Mouse (Mus musculus): ENCODE data around the gene Med21.

Med21 gene

DNA sequence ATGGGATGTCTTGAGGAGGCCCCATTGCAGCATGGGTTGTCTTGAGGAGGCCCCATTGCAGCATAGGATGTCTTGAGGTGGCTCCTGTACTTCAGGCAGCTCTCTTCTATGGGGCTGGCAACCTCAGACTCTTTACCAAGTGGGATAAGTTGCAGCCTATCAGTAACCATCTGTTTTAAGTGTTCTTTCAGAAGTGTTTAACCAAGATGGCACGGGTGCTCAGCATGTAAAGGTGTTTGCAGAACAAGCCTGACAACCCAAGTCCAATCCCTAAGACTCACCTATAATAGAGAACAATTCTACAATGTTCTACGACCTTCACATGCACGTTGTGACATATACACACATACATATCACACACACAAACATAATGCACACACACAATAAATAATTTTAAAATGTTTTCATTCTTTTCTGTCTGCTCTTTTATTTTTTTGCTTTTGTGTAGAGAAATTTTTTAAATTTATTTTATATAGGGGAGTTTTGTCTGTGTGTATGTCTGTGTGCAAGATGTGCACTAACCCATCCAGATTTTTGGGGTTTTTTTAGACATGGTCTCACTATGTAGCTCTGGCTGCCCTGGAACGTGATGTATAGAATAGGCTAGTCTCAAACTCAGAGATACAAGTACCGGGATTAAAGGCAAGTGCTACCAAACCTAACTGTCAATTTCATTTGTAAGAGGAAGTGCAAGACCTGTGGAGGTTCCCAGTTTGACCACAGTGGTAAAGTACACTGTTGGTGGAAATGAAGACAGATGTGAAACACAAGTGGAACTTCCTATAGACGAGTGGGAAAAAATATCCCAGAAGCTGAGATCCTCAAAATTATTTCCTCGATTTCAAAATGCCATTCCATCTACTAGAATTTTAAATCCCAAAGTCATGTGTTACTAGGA lies 2.0 kb upstream of the Med21 start:
- no peak for DNase-seq (ENCODE audit: low read depth, low spot score)

DNA sequence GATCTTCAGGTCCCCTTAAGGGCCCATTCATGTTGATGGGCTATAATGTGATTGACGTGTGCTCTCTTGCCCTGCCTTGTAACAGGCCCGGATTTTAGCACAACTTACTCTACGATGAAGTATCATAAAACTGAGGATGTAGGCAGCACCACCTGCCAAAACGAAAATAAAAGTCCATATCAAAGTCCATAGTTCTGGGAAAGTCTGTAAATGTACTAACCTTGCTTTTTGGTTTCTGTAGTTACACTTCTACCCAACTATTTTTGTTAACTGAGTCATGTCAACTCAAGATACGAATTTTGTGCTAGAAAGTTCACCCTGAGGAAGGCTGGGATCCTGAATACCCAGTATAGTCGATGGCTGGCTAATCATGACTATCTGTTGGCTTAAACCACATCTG lies 1.4 kb upstream of the Med21 start:
- DNase-seq (ENCODE audit: low read depth, low spot score), result no peak

DNA sequence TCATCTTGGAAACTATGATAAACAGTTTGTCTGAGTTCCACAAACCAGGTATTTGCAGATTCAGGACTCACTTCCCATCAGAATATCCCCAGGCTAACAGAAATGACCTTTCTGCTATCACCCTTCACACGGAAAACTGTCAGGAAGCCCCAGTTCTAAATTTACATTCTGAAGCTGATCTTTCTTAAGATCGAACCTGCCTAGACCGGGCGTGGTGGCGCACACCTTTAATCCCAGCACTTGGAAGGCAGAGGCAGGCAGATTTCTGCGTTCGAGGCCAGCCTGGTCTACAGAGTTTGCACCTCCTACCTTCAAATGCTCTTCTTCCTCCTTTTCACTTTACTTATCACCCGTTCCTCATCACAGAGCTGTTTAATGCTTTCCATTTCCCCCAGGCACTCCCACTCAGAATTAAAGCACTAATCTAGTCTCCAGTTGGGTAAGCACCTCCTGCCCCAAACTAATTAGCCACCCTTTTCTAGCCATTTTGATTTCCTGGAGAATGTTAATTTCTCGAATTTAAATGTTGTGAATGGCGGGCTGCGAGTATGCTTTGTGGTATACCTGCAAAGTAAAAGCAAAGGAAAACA lies 631 bp upstream of the Med21 start:
- peak; percentile 50 for DNase-seq (ENCODE audit: low read depth, low spot score)

DNA sequence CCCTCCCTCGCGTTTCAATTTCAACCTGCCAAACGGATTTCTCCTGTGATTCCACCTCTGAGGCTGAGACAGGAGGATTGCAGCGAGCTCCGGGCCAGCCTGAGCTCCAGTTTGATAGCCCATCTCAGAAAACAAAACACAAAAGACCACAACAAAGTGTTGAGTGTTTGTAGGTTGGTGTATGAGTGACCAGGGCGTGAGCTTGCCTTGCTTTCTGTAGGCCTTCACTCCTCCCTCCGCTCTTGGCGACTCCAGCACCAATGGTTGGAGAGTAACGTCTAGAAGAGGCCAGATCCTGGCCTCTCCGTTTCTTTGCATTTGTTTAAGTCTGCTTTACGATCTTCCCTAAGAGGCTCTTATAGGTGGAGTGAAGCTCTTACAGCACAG lies 830 bp downstream of the Med21 start:
- DNase-seq (ENCODE audit: low read depth, low spot score), result peak; percentile 70

DNA sequence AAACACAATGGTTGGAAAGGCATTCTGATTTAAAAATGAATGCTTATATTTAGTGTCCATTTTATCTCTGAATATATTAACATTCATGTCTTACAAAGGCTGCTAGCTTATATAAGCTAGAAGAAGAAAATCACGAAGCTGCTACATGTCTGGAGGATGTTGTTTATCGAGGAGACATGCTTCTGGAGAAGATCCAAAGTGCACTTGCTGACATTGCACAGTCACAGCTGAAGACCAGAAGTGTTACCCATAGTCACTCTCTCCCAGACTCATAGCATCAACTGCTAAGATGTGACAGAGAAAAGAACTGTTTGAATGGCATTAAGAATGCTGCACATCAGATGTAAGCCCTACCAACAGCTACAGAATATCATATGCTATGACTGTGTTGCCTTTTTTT lies 7.7 kb downstream of the Med21 start:
- no peak for DNase-seq (ENCODE audit: low read depth, low spot score)

DNA sequence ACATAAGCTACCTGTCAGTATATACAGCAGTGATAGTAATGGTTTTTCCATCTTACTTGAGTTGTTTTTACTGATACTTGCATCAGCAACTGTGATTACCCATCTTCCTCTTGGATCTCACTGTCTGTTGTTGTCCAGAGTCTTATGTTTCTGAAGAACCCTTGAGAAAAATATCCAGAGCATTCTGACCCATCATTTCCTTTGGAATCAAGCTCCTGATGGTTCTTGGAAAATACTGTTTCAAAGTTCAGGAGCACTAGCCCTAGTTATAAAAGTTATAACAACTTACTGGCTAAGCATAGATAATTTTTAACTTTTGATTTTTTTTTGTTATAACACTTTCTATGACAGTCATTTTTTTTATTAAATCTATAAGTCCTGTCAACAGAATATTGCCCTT lies 9.1 kb downstream of the Med21 start:
- DNase-seq (ENCODE audit: low read depth, low spot score), result no peak

DNA sequence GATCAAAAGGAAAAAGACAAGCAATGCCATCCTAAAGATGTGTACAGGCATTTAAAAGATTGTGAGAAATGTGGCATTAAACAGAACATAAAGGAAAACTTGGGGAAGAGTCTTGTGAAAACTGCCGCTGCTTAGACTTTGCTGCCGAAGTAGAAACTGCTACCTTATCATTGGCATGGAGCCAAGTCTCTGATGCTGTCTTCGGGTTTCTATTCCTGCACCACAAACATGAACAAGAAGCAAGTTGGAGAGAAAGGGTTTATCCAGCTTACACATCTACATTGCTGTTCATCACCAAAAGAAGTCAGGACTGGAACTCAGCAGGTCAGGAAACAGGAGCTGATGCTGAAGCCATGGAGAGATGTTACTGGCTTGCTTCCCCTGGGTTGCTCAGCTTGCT lies 10.8 kb downstream of the Med21 start:
- DNase-seq (ENCODE audit: low read depth, low spot score), result no peak

DNA sequence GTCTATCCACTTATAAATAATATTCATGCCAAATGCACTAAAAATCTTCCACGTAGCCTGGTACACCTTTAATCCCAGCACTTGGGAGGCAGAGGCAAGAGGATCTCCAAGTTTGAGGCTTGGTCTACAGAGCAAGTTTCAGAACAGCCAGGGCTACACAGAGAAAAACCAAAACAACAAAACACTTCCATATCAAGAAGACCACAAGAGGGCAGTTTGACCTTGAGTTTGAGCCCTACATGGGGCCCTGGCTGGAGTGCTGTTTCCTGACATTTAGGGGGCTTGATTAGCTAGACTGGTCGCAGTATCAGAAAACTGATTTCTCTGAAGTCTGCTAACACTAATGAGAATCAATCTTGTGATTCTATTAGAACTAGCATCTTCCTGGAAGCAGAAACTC lies 18.2 kb downstream of the Med21 start:
- DNase-seq (ENCODE audit: low read depth, low spot score), result no peak

DNA sequence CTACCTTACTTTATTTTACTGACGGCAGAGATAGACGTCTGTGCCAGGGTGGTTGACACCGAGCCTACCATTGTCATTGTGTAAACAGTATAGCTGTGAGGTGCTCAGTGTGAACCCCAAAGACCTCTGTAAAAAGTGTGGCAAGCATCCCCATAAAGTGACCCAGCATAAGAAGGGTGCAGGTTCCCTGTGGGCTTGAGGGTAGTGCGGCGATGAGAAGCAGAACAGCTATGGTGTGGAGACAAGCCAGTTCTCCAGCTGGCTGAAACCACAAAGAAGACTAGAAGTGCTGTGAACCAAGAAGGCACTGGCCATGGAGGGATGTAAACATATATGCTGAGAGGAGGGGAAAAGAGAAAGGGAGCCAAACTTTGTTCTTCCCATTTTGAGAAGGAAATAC lies 19.3 kb downstream of the Med21 start:
- no peak for DNase-seq (ENCODE audit: low read depth, low spot score)

DNA sequence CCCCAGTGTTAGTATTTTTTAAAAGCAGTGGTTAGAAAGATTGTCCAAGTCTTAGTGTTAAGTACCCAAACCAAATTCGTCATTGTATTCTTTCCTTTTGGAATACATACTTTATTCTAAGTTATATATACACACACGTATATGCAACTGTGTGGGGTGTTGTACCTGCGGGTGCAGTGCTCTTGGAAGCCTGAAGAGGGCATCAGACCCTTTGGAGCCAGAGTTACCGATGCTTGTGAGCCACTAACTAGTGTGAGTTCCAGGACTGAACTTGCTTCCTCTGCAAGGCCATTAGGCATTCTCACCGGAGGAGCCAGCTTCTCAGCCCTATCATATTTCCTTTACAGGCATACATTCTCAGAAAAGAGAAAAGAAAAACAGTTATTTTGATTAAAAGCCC lies 20.3 kb downstream of the Med21 start:
- DNase-seq (ENCODE audit: low read depth, low spot score), result peak; percentile 71

DNA sequence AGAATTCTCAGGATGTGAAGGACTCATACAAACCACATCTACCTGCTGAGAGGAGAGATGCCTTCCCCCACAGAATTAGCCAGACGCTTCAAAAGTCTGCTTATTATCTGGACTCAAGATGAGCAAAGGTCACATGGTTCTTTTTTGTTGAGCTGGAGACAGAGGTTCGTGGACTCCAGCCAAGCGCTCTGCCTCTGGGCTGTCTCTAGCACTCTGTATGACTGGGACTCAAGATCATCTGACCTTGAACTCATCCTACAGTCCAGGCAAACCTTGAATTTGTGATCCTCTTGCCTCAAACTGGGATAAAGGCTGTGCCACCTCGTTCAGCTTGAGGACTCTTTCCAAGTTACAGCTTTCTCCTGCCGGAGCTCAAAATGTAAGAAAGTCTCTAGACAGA lies 21.8 kb downstream of the Med21 start:
- no peak for DNase-seq (ENCODE audit: low read depth, low spot score)

DNA sequence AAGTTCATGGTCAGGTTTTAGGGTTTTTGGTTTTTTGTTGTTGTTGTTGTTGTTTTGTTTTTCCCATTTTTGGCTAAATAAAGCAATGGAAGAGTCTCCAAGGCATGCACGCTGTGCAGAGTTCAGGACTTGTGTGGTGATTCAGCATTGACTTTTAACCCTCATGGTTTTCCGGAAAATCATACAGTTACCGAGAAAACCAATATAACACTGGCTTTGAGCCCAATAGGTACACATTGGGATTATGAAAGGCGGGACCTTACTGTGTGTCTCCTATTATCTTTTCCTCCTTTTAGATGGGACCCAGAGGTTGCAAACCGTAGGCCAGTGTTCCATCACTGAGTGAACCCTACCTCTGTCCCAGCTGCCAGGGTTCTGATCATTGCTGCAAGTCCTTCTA lies 22.6 kb downstream of the Med21 start:
- no peak for DNase-seq (ENCODE audit: low read depth, low spot score)

DNA sequence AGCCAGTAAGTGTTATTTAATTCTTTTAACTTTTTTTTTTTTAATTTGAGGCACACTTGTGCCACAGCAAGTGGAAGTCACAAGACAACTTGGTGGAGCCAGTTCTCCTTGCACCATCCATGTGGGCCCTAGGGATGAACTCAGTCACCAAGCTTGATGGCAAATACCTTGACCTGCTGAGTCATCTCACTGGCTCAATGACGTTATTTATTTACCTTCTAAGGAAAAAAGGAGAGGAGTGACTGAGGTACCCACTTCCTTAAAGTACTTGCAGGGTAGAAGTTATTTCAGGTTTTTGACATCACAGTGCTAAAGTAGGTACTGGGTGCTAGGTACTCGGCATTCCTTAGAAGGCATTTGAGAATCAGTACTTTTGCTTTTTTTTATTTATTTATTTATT lies 23.1 kb downstream of the Med21 start:
- no peak for DNase-seq (ENCODE audit: low read depth, low spot score)

DNA sequence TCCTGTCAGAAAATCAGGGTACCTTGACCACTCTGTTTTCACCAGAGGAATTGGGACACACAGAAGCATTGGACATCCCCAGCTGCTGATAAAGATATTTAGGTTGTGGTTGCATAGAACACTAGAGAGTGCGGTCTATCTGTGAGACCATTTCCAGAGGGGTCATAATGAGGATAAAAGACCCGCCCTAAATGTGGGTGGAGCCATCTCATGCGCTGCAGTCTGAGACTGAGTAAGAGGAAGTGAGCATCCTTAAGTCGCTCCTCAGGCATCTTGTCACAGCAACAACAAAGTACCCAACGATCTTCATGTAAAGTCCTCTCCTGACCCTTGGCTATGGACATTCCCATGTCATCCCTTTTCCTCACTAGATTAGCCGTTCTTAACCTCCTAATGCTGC lies 24.5 kb downstream of the Med21 start:
- no peak for DNase-seq (ENCODE audit: low read depth, low spot score)

DNA sequence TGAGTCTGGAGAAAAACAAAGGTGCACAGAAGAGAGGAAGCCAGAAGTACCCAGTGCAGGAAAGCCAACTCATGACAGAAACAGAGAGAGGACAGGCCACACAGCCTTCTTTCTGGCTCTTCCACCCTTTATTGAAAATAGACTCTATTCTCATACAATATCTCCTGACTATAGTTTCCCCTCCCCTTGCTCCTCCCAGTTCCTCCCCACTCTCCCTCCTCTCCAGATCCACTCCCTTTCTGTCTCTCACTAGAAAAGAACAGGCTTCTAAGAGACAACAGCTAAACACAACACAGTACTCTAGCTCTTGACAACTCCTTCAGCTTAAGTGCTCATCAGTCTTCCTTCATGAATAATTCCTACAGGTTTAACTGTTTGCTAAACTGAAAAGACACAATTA lies 26.3 kb downstream of the Med21 start:
- DNase-seq (ENCODE audit: low read depth, low spot score), result no peak

DNA sequence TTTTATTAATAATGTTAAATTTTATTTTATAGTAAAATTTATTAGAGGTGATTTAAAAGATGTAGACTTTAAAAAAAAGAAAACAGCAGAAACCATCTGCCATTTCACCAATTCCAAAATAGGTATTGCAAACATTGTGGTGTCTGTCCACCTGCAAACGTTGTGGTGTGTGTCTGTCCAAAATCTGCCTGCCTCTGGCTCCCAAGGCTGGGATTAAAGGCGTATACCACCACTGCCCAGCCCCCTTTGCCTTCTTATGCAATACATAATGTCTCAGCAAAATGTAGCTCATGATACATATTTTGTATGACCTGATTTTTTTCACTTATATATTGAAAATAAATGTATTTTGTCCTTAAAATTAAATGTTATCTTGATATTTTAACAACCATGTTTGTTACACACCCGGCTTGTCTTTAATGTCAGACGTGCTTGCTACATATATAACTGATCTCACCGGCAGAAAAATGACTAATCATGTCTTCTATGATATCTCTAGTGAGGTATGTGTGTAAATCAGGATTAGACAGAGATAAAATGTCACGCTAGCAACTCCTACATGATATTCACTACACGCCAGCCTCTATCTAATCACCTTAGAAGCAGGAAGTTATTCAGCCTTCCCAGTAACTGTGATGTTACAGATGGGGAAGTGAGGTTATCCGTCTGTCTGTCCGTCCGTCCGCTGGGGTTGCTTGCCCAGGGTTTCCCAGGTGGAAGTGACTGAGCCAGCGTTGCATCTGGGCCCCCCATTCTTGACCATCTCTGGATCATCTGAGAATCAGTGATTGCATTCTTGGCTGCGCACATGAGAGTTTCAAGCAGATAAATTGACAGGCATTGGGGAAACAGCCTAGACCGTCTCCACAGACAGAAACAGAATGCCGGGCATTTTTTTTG lies 28.9 kb downstream of the Med21 start:
- no peak for DNase-seq (ENCODE audit: low read depth, low spot score)

DNA sequence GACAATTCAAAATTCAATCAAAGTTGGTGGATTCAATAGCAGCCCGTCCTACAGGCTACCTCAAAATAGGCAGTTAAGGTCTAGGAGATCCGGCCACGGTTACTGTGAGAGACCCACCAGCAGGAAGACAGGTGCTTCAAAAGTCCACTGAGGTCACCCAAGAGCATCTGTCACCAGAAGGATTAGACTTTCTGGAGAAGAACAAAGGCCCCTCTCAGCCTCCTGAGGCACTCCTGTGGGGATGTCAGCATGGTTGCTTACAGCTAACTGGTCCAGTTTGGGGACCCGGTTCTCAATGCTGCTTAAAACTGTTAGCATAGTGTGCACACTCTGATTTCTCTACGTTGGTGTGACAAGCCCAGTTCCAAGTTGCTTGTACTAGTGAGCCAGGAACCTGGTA lies 29.8 kb downstream of the Med21 start:
- DNase-seq (ENCODE audit: low read depth, low spot score), result no peak

DNA sequence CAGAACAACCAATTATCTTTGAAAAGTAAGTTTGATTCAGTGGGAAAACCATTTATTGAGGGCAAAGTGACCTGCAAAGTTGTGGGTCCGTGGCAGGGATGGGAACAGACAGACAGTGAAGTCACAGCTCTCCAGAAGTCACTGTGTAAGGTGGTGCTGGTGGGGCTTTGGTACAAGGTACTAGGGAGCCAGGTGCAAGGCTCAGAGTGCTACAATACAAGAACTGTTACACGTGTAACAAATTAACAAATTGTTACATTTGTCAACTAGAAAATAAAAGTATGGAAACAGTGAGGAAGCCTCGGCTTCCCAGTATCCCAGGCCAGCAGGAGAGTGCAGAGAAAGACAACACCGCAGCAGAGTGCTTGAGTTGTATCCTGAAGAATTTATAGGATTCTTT lies 31.3 kb downstream of the Med21 start:
- DNase-seq (ENCODE audit: low read depth, low spot score), result no peak

DNA sequence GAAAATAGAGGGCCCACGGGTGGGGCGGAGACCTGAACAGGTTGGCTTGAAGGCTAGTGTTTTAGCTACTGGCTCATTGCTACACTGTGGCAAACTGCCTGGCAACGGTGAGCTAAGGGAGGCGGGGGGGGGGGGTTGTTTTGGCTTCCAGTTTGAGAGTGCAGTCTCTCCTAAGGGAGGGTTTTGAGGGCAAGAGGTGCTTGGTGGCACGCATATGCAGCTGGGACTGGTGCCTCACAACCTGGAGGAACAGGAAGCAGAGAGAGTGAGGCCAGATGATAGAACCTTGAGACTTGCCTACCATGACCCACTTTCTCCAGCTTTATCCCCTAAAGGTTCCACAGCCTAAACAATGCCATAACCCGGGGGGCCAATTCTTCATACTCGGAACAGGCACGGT lies 32.1 kb downstream of the Med21 start:
- no peak for DNase-seq (ENCODE audit: low read depth, low spot score)

DNA sequence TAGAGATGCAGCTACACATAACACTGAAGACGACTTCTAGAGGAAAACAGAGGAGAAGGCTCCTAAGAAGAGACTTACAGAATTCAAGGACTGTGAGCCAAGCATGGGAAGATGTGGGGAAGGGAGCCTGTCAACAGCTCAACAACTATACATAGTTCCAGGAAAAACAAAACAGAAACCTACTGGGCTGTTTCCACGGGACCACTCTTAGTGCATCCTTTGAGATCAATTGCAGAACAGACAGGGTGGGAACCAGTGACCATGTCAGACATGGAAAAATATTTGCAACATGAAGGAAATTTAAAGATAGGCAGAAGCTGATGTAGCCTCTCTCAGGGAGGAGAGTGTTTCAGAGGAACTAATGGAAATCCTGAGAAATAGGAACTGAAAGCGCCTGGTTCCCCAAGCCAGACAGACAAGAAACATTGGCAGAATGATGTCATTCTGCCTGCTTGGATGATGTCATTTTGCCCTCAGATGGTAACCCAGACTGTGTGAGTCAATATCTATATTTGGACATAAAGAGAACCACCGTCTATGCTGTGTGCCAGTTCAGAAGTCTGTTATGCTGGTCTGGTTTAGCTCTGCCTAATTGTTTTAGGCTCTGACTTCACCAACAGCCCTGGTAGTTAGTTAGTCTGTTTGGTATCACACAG lies 32.7 kb downstream of the Med21 start:
- DNase-seq (ENCODE audit: low read depth, low spot score), result no peak

DNA sequence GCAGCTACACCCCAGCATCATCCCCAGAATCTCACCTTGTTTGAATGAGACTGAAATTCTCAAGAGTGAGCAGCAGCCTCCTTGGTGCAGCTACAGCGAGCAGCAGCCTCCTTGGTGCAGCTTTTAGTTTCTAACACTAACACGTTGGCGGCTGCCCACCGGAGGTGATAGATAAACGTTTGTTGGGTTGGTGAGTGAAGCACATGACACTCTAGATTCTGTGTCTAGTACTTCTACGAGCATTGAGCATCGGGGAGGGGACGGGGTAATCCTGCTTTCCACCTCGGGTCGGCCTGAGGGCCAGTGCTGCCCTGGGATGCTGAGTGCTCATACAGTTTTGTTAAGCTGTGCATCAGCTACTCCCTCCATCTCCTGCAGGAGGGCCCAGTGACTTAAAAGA lies 34.6 kb downstream of the Med21 start:
- no peak for DNase-seq (ENCODE audit: low read depth, low spot score)

Measured in ZHBTc4 (cell line).